Mouse (Mus musculus) heart, embryonic 10.5 days (tissue): ENCODE data around the gene Dctn2. TPM values are rescaled to one million over a fixed set of nuclear protein-coding genes. Genes with fewer than 3 reads are reported as not detected.

Source experiments
- DNase-seq: peaks from one replicate; pipeline ENCODE4 v3.0.0-alpha.2; 2017; ENCODE audit warnings: low spot score
- H3K27ac ChIP-seq: fragments of 300-500 bp; sonication (generic); 2 replicates; pipeline ENCODE4 v1.5.1; 2016; ENCODE audit warnings: mild to moderate bottlenecking
- H3K27me3 ChIP-seq: fragments of 300-500 bp; sonication (generic); 2 replicates; pipeline ENCODE4 v1.6.1; 2016; ENCODE audit warnings: mild to moderate bottlenecking; ENCODE audit not compliant: poor library complexity, insufficient read depth, severe bottlenecking
- H3K36me3 ChIP-seq: fragments of 300-500 bp; sonication (generic); 2 replicates; pipeline ENCODE4 v1.6.1; 2016; ENCODE audit warnings: mild to moderate bottlenecking, moderate library complexity
- H3K4me1 ChIP-seq: fragments of 300-500 bp; sonication (generic); 2 replicates; pipeline ENCODE4 v1.6.1; 2016; ENCODE audit warnings: mild to moderate bottlenecking
- H3K4me3 ChIP-seq: fragments of 300-500 bp; sonication (generic); 2 replicates; pipeline ENCODE4 v1.5.1; 2016; ENCODE audit warnings: mild to moderate bottlenecking, moderate library complexity
- H3K9me3 ChIP-seq: fragments of 300-500 bp; sonication (generic); 2 replicates; pipeline ENCODE4 v1.6.1; 2016; ENCODE audit warnings: mild to moderate bottlenecking, moderate library complexity
- WGBS: fragments of 180-500 bp; shearing (Covaris S2); methylation state at CpG from one replicate; pipeline ENCODE4 v1.1.7; 2016; 5-methylcytosine and 5-hydroxymethylcytosine counted together
- polyA plus RNA-seq: library from polyadenylated mRNA; unstranded; fragments of >200 nt; fragmentation: Nextera tagmentation; extraction: Ambion mirVana; gene quantifications from 2 replicates; pipeline ENCODE4 v1.2.1, GENCODE M21; 2016

Dctn2 gene
- polyA plus RNA-seq, 1 experiment from 2014 or later, result 167 TPM

- H3K4me3 ChIP-seq, result no peak overlapping the region
Measured at GRCm38 (mm10) chr10:127268401-127268800, 2.2 kb downstream of the Dctn2 start.

DNA sequence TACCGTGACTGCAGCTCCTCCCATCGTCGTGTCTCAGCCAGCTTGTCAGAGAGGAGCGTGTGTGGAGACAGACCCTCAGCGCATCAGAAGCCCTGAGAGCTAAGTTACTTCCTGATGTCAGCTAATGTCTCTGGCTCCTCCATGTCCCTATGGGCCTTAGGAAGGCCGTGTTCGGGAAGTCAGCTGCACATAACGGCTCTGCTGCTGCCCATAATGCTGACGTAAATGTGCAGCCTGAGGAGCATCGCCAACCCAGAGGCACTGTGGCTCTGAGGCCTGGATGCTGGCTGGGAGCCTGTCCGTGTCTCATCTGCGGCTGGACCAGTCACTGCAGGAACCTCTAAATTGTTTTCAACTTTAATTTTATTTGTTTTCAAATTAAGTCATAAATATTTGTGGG lies 2.9 kb downstream of the Dctn2 start:
- Histone ChIP-seq H3K27ac (no peak overlapping the region), H3K4me1 (peaks cover 32% of the 10 kb centered on the region), H3K36me3 (peaks cover 55% of the 10 kb centered on the region), H3K9me3 (no peaks in the 10 kb centered on the region), H3K27me3 (peaks cover 9% of the 10 kb centered on the region), H3K4me3 (no peak overlapping the region)
- 83% methylated on average over 12 of the region's 12 CpGs for WGBS
- DNase-seq, result no peak

More at GRCm38 (mm10) chr10:127268401-127268800, 2.2 kb downstream of the Dctn2 start:
- H3K4me1 ChIP-seq, result peaks cover 27% of the 10 kb centered on the region
- DNase-seq, result no peak
- H3K27ac ChIP-seq, result no peak overlapping the region
- H3K27me3 ChIP-seq, result peaks cover 15% of the 10 kb centered on the region
- H3K36me3 ChIP-seq, result peaks cover 50% of the 10 kb centered on the region
- 63% methylated on average over 5 of the region's 5 CpGs for WGBS
- no peaks in the 10 kb centered on the region for H3K9me3 ChIP-seq

GRCm38 (mm10) chr10:127269884-127270283 lies 3.7 kb downstream of the Dctn2 start:
- no peak overlapping the region for H3K4me3 ChIP-seq
- peaks cover 64% of the 10 kb centered on the region for H3K36me3 ChIP-seq
- H3K4me1 ChIP-seq, result peaks cover 39% of the 10 kb centered on the region
- peaks cover 2% of the 10 kb centered on the region; the same call in 1 of the 2 replicates for H3K27me3 ChIP-seq
- H3K9me3 ChIP-seq, result no peaks in the 10 kb centered on the region
- 74% methylated on average over 4 of the region's 4 CpGs for WGBS
- H3K27ac ChIP-seq, result no peak overlapping the region
- no peak for DNase-seq

GRCm38 (mm10) chr10:127272371-127272770 lies 6.2 kb downstream of the Dctn2 start:
- no peaks in the 10 kb centered on the region for H3K9me3 ChIP-seq
- H3K27ac ChIP-seq, result no peak overlapping the region
- no peak for DNase-seq
- no peaks in the 10 kb centered on the region for H3K27me3 ChIP-seq
- no peak overlapping the region for H3K4me3 ChIP-seq
- peaks cover 89% of the 10 kb centered on the region for H3K36me3 ChIP-seq
- peaks cover 30% of the 10 kb centered on the region for H3K4me1 ChIP-seq
- 89% methylated on average over 5 of the region's 5 CpGs for WGBS

- no peak for DNase-seq
- Histone ChIP-seq H3K27ac (no peak overlapping the region), H3K4me1 (peaks cover 16% of the 10 kb centered on the region), H3K27me3 (no peaks in the 10 kb centered on the region), H3K4me3 (no peak overlapping the region), H3K36me3 (peaks cover 96% of the 10 kb centered on the region), H3K9me3 (no peaks in the 10 kb centered on the region)
- WGBS, result 84% methylated on average over 11 of the region's 11 CpGs
Measured at GRCm38 (mm10) chr10:127274261-127275022, 8.3 kb downstream of the Dctn2 start.

- no peak overlapping the region for H3K4me3 ChIP-seq
- no peaks in the 10 kb centered on the region for H3K27me3 ChIP-seq
- no peaks in the 10 kb centered on the region for H3K9me3 ChIP-seq
- 89% methylated on average over 2 of the region's 2 CpGs for WGBS
- DNase-seq, result no peak
- H3K4me1 ChIP-seq, result peaks cover 5% of the 10 kb centered on the region
- no peak overlapping the region for H3K27ac ChIP-seq
- H3K36me3 ChIP-seq, result peaks cover 100% of the 10 kb centered on the region
Measured at GRCm38 (mm10) chr10:127279730-127280129, 13.6 kb downstream of the Dctn2 start.

- Histone ChIP-seq H3K9me3 (no peaks in the 10 kb centered on the region), H3K27me3 (no peaks in the 10 kb centered on the region), H3K4me3 (no peak overlapping the region), H3K27ac (no peak overlapping the region), H3K36me3 (peaks cover 100% of the 10 kb centered on the region), H3K4me1 (peaks cover 20% of the 10 kb centered on the region)
- no peak for DNase-seq
- WGBS, result 90% methylated on average over 8 of the region's 8 CpGs
Measured at GRCm38 (mm10) chr10:127281316-127281715, 15.1 kb downstream of the Dctn2 start.

DNA sequence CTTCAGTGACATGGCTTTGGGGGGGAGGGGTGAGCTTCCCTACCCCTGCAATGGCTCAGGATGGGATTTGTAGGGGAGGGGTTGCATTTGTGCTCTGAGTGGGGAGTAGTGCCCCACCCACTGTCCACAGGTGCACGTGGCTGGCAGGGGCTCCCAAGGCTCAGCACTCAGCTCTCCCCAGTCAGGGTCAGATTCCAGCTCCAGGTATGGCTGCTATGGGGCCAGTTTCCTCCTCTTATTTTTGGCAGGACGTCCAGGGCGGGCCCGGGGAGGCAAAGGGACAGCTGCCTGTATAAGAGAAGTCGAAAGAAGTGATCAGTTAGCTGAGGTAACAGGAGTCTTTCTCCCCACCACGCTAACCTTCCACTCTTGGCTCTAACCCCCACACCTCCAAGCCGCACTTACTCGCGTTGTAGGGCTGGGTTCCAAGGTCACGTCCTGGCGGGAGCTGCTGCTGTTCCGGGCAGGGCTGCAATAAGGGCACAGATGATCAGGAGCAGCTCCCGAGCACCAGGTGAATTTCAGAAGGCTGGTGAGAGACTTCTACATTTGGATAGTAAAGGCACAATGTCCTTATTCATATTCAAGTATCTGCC lies 16.6 kb downstream of the Dctn2 start:
- no peak overlapping the region for H3K4me3 ChIP-seq
- peaks cover 99% of the 10 kb centered on the region for H3K36me3 ChIP-seq
- no peaks in the 10 kb centered on the region for H3K9me3 ChIP-seq
- no peak overlapping the region for H3K27ac ChIP-seq
- no peak for DNase-seq
- no peaks in the 10 kb centered on the region for H3K27me3 ChIP-seq
- 84% methylated on average over 13 of the region's 13 CpGs for WGBS
- peaks cover 34% of the 10 kb centered on the region for H3K4me1 ChIP-seq

GRCm38 (mm10) chr10:127284105-127284622 lies 18.0 kb downstream of the Dctn2 start:
- Histone ChIP-seq H3K36me3 (peaks cover 85% of the 10 kb centered on the region), H3K9me3 (no peaks in the 10 kb centered on the region), H3K4me1 (peaks cover 40% of the 10 kb centered on the region), H3K27ac (peak overlapping the region; percentile 32; the same call in 1 of the 2 replicates), H3K27me3 (no peaks in the 10 kb centered on the region), H3K4me3 (no peak overlapping the region)
- DNase-seq, result no peak
- 91% methylated on average over 7 of the region's 7 CpGs for WGBS

GRCm38 (mm10) chr10:127284724-127285500 lies 18.7 kb downstream of the Dctn2 start:
- no peaks in the 10 kb centered on the region for H3K27me3 ChIP-seq
- H3K4me3 ChIP-seq, result no peak overlapping the region
- peak overlapping the region; percentile 6; the same call in 1 of the 2 replicates for H3K27ac ChIP-seq
- peaks cover 44% of the 10 kb centered on the region for H3K4me1 ChIP-seq
- 74% methylated on average over 11 of the region's 11 CpGs for WGBS
- peaks cover 77% of the 10 kb centered on the region for H3K36me3 ChIP-seq
- no peaks in the 10 kb centered on the region for H3K9me3 ChIP-seq
- DNase-seq, result no peak

- H3K36me3 ChIP-seq, result peaks cover 70% of the 10 kb centered on the region
- no peaks in the 10 kb centered on the region for H3K27me3 ChIP-seq
- no peaks in the 10 kb centered on the region for H3K9me3 ChIP-seq
- DNase-seq, result no peak
- WGBS, result 73% methylated on average over 13 of the region's 13 CpGs
- H3K27ac ChIP-seq, result peak overlapping the region; percentile 56
- peak overlapping the region; percentile 75 for H3K4me3 ChIP-seq
- H3K4me1 ChIP-seq, result peaks cover 46% of the 10 kb centered on the region
Measured at GRCm38 (mm10) chr10:127285644-127286043, 19.5 kb downstream of the Dctn2 start.

- Histone ChIP-seq H3K27ac (peak overlapping the region; percentile 56), H3K36me3 (peaks cover 64% of the 10 kb centered on the region), H3K9me3 (no peaks in the 10 kb centered on the region), H3K4me3 (peak overlapping the region; percentile 75; the same call in 1 of the 2 replicates), H3K4me1 (peaks cover 46% of the 10 kb centered on the region), H3K27me3 (no peaks in the 10 kb centered on the region)
- DNase-seq, result no peak
- WGBS, result 83% methylated on average over 7 of the region's 7 CpGs
Measured at GRCm38 (mm10) chr10:127286194-127286593, 20.0 kb downstream of the Dctn2 start.
